Mouse (Mus musculus) MEL (cell line): ENCODE results near the gene Ciita. TPM values are rescaled to one million over a fixed set of nuclear protein-coding genes. Genes with fewer than 3 reads are reported as not detected.

ENCODE experiments used
- DNase-seq: peaks from one replicate; pipeline ENCODE4 v3.0.0; 2011; ENCODE audit warnings: low read depth, low spot score
- H3K27ac ChIP-seq: 2 replicates; pipeline ENCODE4 v1.5.1; 2012; ENCODE audit warnings: low read depth, mild to moderate bottlenecking, control low read depth, low read length, moderate library complexity; ENCODE audit not compliant: control insufficient read depth
- H3K27me3 ChIP-seq, 2 experiments: fragments of 150-350 bp in 1 of 2; sonication (generic) in 1 of 2; 2 replicates each; pipeline ENCODE4 v1.6.1; 2012; ENCODE audit warnings: low read length in 2 of 2, mild to moderate bottlenecking in 2 of 2, improper control_type of control experiment in 1 of 2, moderate library complexity in 1 of 2; ENCODE audit not compliant: insufficient read depth in 2 of 2, control insufficient read depth in 1 of 2
- H3K36me3 ChIP-seq, 2 experiments: 2 replicates each; pipeline ENCODE4 v1.6.1; 2012 to 2014; ENCODE audit warnings: low read length in 2 of 2, improper control_type of control experiment in 1 of 2, inconsistent platforms in 1 of 2, mild to moderate bottlenecking in 1 of 2; ENCODE audit not compliant: insufficient read depth in 2 of 2, control insufficient read depth in 1 of 2
- H3K4me1 ChIP-seq, 2 experiments: fragments of 150-350 bp in 1 of 2; sonication (generic) in 1 of 2; 2 replicates each; pipeline ENCODE4 v1.6.1; 2012; ENCODE audit warnings: low read length in 2 of 2, improper control_type of control experiment in 1 of 2, mild to moderate bottlenecking in 1 of 2; ENCODE audit not compliant: insufficient read depth in 2 of 2, control insufficient read depth in 1 of 2
- H3K4me3 ChIP-seq, 2 experiments: fragments of 150-350 bp in 1 of 2; sonication (generic) in 1 of 2; 2 replicates each; pipeline ENCODE4 v1.5.1; 2012; ENCODE audit warnings: low read depth in 2 of 2, low read length in 2 of 2, mild to moderate bottlenecking in 2 of 2, moderate library complexity in 2 of 2, control low read depth in 1 of 2, improper control_type of control experiment in 1 of 2; ENCODE audit not compliant: control insufficient read depth in 1 of 2, insufficient read depth in 1 of 2
- H3K79me2 ChIP-seq: 2 replicates; pipeline ENCODE4 v1.6.1; 2012; ENCODE audit warnings: mild to moderate bottlenecking, low read length, moderate library complexity; ENCODE audit not compliant: control insufficient read depth, poor library complexity, insufficient read depth
- H3K9ac ChIP-seq: 2 replicates; pipeline ENCODE4 v1.6.1; 2012; ENCODE audit warnings: low read depth, mild to moderate bottlenecking, control low read depth, low read length, moderate library complexity; ENCODE audit not compliant: control insufficient read depth, poor library complexity, severe bottlenecking
- H3K9me3 ChIP-seq: fragments of 150-350 bp; sonication (generic); replicated peaks from 2 replicates; pipeline ENCODE4 v1.6.1; 2012; ENCODE audit warnings: mild to moderate bottlenecking, low read length, improper control_type of control experiment, moderate library complexity; ENCODE audit not compliant: insufficient read depth
- BHLHE40 ChIP-seq: IDR thresholded peaks from 2 replicates; pipeline ENCODE4 v1.6.1; 2012; ENCODE audit warnings: low read depth, mild to moderate bottlenecking, inconsistent platforms, low read length, improper control_type of control experiment, borderline replicate concordance
- CHD1 ChIP-seq: IDR thresholded peaks from 2 replicates; pipeline ENCODE4 v1.6.1; 2012; ENCODE audit warnings: low read depth, mild to moderate bottlenecking, inconsistent platforms, low read length, improper control_type of control experiment
- CTCF ChIP-seq, 3 experiments: IDR thresholded peaks in 2 of 3; conservative IDR thresholded peaks in 1 of 3; 2 replicates each; pipeline ENCODE4 v1.5.1; 2011 to 2012; ENCODE audit warnings: low read length in 3 of 3, low read depth in 2 of 3, mild to moderate bottlenecking in 2 of 3, improper control_type of control experiment in 1 of 3, inconsistent platforms in 1 of 3, mixed read lengths in 1 of 3, moderate library complexity in 1 of 3; ENCODE audit not compliant: control insufficient read depth in 1 of 3, insufficient read depth in 1 of 3, poor library complexity in 1 of 3, severe bottlenecking in 1 of 3
- ELF1 ChIP-seq: IDR thresholded peaks from 2 replicates; pipeline ENCODE4 v1.6.1; 2014; ENCODE audit warnings: low read depth, mild to moderate bottlenecking, inconsistent platforms, low read length, improper control_type of control experiment, moderate library complexity
- EP300 ChIP-seq, 2 experiments: IDR thresholded peaks; 2 replicates each; pipeline ENCODE4 v1.6.1; 2011; ENCODE audit warnings: improper control_type of control experiment in 2 of 2, low read length in 2 of 2, low read depth in 1 of 2, mild to moderate bottlenecking in 1 of 2
- KAT2A ChIP-seq: conservative IDR thresholded peaks from 2 replicates; pipeline ENCODE4 v1.6.1; 2012; ENCODE audit warnings: low read depth, low read length, improper control_type of control experiment, inconsistent platforms
- MAFK ChIP-seq: IDR thresholded peaks from 2 replicates; pipeline ENCODE4 v1.6.1; 2011; ENCODE audit warnings: low read depth, mild to moderate bottlenecking, low read length, improper control_type of control experiment, borderline replicate concordance
- MAZ ChIP-seq: IDR thresholded peaks from 2 replicates; pipeline ENCODE4 v1.6.1; 2012; ENCODE audit warnings: low read depth, mild to moderate bottlenecking, inconsistent platforms, low read length, improper control_type of control experiment
- MYB ChIP-seq: IDR thresholded peaks from 2 replicates; pipeline ENCODE4 v1.6.1; 2011; ENCODE audit warnings: mild to moderate bottlenecking, low read depth, low read length, improper control_type of control experiment
- MYC ChIP-seq: IDR thresholded peaks from 2 replicates; pipeline ENCODE4 v1.6.1; 2011; ENCODE audit warnings: low read depth, mild to moderate bottlenecking, low read length, improper control_type of control experiment, moderate library complexity
- NELFE ChIP-seq: IDR thresholded peaks from 2 replicates; pipeline ENCODE4 v1.6.1; 2011; ENCODE audit warnings: low read depth, low read length, improper control_type of control experiment
- NRF1 ChIP-seq: IDR thresholded peaks from 2 replicates; pipeline ENCODE4 v1.6.1; 2014; ENCODE audit warnings: low read depth, mild to moderate bottlenecking, inconsistent platforms, low read length, improper control_type of control experiment, moderate library complexity; ENCODE audit not compliant: poor library complexity, insufficient read depth, severe bottlenecking
- POLR2AphosphoS2 ChIP-seq: IDR thresholded peaks from 2 replicates; pipeline ENCODE4 v1.6.1; 2011; ENCODE audit warnings: low read length, improper control_type of control experiment
- RAD21 ChIP-seq: IDR thresholded peaks from 2 replicates; pipeline ENCODE4 v1.6.1; 2011; ENCODE audit warnings: mild to moderate bottlenecking, low read depth, low read length, improper control_type of control experiment
- RCOR1 ChIP-seq: IDR thresholded peaks from 2 replicates; pipeline ENCODE4 v1.6.1; 2012; ENCODE audit warnings: low read depth, mild to moderate bottlenecking, inconsistent platforms, low read length, improper control_type of control experiment
- SMC3 ChIP-seq: IDR thresholded peaks from 2 replicates; pipeline ENCODE4 v1.6.1; 2011; ENCODE audit warnings: low read depth, low read length, improper control_type of control experiment
- TAL1 ChIP-seq: IDR thresholded peaks from 2 replicates; pipeline ENCODE4 v1.6.1; 2012; ENCODE audit warnings: mild to moderate bottlenecking, inconsistent platforms, low read length, moderate library complexity, mixed read lengths
- TBP ChIP-seq: IDR thresholded peaks from 2 replicates; pipeline ENCODE4 v1.8.0; 2011; ENCODE audit warnings: low read depth, low read length, improper control_type of control experiment
- TCF12 ChIP-seq: IDR thresholded peaks from 2 replicates; pipeline ENCODE4 v1.6.1; 2014; ENCODE audit warnings: low read depth, mild to moderate bottlenecking, inconsistent platforms, low read length, improper control_type of control experiment, moderate library complexity
- USF1 ChIP-seq: IDR thresholded peaks from 2 replicates; pipeline ENCODE4 v1.6.1; 2014; ENCODE audit warnings: low read depth, mild to moderate bottlenecking, inconsistent platforms, low read length, improper control_type of control experiment, moderate library complexity
- ZMIZ1 ChIP-seq: IDR thresholded peaks from 2 replicates; pipeline ENCODE4 v1.6.1; 2012; ENCODE audit warnings: low read depth, mild to moderate bottlenecking, inconsistent platforms, low read length, improper control_type of control experiment, moderate library complexity
- polyA plus RNA-seq, 2 experiments: library from polyadenylated mRNA; stranded (reverse) in 1 of 2; unstranded in 1 of 2; fragments of >175 nt in 1 of 2; fragments of >200 nt in 1 of 2; gene quantifications; 2 replicates each; pipeline versions ENCODE4 v1.2.1 to v1.2.4; 2012; ENCODE audit warnings: low replicate concordance in 2 of 2, low read depth in 1 of 2; ENCODE audit not compliant: insufficient read length in 2 of 2, insufficient read depth in 1 of 2, missing spikeins in 1 of 2
- total RNA-seq: library from RNA; depleted of rRNA; stranded (reverse); fragments of 300-350 nt; gene quantifications from 2 replicates; pipeline ENCODE4 v1.2.3, GENCODE M21; 2012

The Ciita gene
- total and polyA plus RNA-seq, 3 experiments: 0.04 TPM; not detected in 2

DNA sequence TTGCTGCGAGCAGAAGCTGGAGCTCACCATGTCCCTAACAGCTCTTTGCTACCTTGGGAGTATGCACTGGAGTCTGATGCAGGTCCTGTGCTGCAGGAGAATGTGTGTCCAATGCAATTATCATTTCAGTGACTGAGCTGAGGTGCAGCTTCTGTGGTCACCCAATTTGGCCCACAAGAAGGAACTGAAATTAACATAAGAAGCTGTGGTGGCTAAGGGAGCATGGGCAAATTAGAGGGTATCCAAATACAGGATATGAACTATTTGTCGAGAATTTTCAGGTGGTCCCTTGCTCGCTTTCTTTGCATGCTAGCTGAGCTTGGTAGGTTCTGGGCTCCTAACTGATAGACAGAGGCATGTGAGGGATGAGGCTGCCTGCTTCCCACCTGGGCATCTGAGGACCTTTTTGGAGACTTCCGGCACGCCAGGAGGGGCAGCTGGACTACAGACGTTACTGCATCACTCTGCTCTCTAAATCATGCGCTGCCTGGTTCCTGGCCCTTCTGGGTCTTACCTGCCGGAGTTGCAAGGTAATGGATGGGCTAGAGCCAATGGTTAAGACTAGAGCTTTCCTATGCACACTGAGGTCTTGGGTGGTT, 8.1 kb downstream of the Ciita start:
- Histone ChIP-seq H3K9me3 (no peaks in the 10 kb centered on the region), H3K4me1 (no peaks in the 10 kb centered on the region), H3K27me3 (no peaks in the 10 kb centered on the region)
- DNase-seq: no peak
- TF ChIP-seq NRF1 (no peak), KAT2A (no peak), ELF1 (no peak), POLR2AphosphoS2 (no peak), CTCF (IDR thresholded peaks at IDR 0.05 in 2 of 3, conservative IDR thresholded peaks at IDR 0.05 in 1 of 3; ENCODE audit: control insufficient read depth in 1 of 3, insufficient read depth in 1 of 3, low read depth in 2 of 3, low read length in 3 of 3, poor library complexity in 1 of 3, severe bottlenecking in 1 of 3) (no peak), MAFK (no peak), RCOR1 (no peak), NELFE (no peak), TCF12 (no peak), CHD1 (no peak), ZMIZ1 (no peak), TAL1 (no peak), MAZ (no peak), MYC (no peak), EP300 (IDR thresholded peaks at IDR 0.05; ENCODE audit: low read depth in 1 of 2, low read length in 2 of 2) (no peak)
- TF ChIP-seq, all 39 proteins: peak for 0
- Histone ChIP-seq H3K79me2 (no peaks in the 10 kb centered on the region), H3K36me3 (no peaks in the 10 kb centered on the region), H3K27ac (no peak overlapping the region), H3K4me3 (no peak overlapping the region), H3K9ac (no peak overlapping the region)

DNA sequence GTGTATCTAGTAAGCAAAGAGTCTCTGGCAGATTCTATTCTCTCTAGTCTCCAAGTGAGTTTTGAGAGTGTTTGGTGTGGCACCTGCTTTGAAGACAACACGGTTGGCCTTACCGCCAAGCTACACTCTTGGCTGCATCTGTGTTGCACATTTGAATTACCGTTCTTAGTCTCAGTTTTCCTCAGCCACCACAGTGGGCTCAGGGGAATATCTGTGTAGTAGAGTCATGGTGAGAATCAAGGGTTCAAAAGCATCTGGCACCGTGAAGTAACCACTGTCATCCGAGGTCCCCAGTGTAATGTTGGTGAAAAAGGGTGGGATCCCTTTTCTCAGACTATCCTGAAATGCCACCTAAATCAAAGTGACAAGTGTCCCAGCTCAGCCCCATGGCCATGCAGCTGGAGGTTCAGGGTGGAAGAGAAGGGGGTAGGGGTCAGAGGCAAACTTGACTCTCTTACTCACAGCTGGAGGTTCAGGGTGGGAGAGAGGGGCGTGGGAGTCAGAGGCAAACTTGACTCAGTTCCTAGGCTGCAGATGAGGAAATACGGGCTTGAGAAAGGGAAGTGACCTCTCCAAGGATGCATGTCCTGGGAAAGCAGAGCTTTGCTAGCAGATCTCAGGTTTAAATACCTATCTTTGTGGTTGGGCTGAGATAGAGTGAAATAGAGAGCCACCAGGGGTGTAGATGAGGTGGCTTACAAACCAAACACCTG, 9.1 kb downstream of the Ciita start:
- TF ChIP-seq MAZ (no peak), MYB (no peak), BHLHE40 (no peak), RAD21 (no peak), SMC3 (no peak), USF1 (no peak), MAFK (no peak), KAT2A (no peak), TBP (no peak)
- TF ChIP-seq, all 39 proteins: peak for 0
- Histone ChIP-seq H3K36me3 (no peaks in the 10 kb centered on the region), H3K27ac (no peak overlapping the region), H3K4me3 (no peak overlapping the region), H3K27me3 (no peaks in the 10 kb centered on the region; a peak in 1 of 4 replicates), H3K9me3 (no peaks in the 10 kb centered on the region), H3K9ac (no peak overlapping the region), H3K4me1 (no peaks in the 10 kb centered on the region), H3K79me2 (no peaks in the 10 kb centered on the region)
- no peak for DNase-seq
